Mouse (Mus musculus) c-Kit-negative CD71-positive TER-119-positive erythroid progenitor cells, embryonic 14.5 days (primary cell): ENCODE measurements around the gene Rhbdd2.
"Not testable (repeated sequence)": the region's sequence is repeated elsewhere in the genome, so short reads cannot be mapped to it uniquely, and the experiment has no call there.

ENCODE experiments used
- DNase-seq: peaks from one replicate; pipeline ENCODE4 v3.0.0-alpha.2; 2013; ENCODE audit warnings: low read depth, low spot score

The Rhbdd2 gene

DNA sequence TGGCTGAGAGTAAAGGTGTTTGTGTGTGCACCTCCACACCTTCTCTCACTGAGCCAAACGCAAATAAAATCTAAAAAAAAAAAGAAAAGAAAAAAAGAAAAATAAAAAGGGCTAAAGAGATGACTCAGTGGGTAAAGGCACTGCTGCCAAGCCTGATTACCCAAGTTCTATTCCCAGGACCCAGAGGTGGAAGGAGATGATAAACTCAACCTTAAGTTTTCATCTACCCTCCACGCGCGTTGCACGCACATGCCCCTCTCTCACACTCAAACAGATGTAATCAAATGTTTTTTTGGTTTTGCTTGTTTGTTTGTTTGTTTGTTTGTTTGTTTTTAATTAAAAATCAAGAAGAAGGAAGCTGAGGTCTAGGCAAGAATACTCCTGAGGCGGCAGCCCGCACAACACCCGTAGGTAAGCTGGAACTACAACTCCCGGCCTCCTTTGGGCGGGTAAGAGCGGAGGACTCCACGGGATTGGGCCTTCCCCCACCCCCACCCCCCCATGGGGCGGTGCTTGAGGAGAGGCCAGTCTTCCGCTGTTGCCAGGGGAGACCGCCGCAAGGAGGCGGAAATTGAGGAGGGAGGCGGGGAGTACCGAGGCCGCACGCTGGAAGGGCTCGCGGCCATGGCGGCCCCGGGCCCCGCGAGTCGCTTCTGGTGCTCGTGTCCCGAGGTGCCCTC, at the start of gene Rhbdd2:
Gene Rhbdd2, plus strand, starts transcription at position 502 of the 680 bp plus-strand sequence.
- peak; percentile 91 for DNase-seq

DNA sequence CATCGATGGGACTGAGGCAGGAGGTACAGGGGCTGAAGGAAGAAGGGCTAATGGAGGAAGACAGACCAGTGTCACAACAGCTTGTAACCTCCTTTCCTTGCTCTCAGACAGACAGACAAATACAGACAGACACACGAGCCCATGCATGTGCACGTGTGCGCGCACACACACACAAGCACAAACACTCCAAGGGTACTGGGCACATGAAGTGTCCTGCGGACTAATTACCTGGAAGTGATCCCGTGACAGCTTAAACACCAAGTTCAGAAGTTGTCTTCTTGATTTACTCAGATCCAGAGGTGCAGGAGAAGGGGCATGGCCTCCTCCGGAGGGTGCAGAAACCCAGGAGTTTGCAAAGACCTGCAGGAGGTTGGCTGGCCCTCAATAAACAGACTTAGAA, 46.7 kb upstream of the Rhbdd2 start:
- DNase-seq, result no peak

DNA sequence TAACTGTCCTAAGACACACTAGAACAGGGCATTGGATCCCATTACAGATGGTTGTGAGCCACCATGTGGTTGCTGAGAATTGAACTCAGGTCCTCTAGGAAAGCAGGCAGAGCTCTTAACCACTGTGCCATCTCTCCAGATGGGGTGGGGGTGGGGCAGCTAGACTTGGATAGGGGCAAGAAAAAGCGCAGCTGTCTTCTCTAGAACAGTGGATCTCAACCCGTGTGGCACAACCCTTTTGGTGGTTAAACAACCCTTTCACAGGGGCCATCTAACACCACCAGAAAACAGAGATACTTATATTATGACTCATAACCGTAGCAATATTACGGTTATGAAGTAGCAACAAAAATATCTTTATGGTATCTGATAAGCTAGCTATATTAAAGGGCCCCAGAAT, 44.7 kb upstream of the Rhbdd2 start:
- DNase-seq, result no peak

DNA sequence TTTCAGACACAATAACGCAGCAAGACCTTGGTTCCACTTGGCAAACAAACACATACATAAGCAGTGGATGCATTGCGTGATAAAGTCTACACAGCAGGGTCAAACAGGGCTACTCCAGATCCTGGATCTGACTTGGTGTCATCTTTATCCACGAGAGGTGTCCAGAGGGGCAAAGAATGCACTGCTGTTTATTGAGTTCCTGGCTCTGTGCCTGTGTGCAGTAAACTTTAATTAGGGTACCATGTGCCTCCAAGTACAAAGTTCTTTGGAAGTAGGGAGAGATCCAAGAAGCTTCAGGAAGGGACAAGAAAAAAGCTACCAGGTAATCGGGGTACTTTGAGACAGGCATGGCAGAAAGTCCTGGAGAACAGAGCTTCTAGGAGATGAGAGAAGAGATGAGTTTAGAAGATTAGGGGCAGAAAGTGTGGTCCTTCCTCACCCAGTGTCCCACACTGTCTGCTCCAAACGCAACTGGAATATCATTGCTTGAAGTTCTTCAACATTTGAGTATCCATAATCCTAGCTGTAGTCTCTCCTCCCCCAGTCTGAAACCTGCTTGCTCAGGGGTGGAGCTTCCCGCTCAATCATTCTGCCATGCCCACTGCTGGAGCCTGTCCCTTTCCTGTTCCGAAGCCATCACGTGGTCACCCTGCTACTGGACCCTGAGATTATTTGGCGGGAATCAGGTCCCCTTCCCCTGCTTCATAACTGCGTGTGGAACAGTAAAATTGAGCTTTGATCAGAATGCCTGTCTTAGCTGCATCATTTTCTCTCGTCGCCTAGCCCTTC, 42.2 kb upstream of the Rhbdd2 start:
- no peak for DNase-seq

DNA sequence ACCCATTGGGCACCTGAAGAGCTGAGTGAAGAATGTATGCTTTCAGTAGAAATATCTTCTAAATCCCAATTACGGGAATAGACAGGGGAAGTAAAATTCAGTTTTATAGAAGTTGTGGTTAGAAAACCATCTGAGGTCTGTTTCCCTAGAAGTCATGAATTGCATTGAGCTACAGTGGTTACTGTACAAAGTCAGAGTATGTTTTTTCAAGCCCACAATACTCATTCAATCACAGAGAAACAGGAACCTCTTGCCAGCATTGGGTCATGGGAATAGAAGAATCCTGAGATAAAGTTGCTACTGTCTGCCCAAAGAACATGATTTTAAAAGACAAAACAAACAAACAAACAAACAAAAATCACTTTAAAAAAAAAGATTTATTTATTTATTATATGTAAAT, 27.8 kb upstream of the Rhbdd2 start:
- DNase-seq, result not testable (repeated sequence)

DNA sequence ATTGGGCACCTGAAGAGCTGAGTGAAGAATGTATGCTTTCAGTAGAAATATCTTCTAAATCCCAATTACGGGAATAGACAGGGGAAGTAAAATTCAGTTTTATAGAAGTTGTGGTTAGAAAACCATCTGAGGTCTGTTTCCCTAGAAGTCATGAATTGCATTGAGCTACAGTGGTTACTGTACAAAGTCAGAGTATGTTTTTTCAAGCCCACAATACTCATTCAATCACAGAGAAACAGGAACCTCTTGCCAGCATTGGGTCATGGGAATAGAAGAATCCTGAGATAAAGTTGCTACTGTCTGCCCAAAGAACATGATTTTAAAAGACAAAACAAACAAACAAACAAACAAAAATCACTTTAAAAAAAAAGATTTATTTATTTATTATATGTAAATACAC, 25.7 kb upstream of the Rhbdd2 start:
- not testable (repeated sequence) for DNase-seq

DNA sequence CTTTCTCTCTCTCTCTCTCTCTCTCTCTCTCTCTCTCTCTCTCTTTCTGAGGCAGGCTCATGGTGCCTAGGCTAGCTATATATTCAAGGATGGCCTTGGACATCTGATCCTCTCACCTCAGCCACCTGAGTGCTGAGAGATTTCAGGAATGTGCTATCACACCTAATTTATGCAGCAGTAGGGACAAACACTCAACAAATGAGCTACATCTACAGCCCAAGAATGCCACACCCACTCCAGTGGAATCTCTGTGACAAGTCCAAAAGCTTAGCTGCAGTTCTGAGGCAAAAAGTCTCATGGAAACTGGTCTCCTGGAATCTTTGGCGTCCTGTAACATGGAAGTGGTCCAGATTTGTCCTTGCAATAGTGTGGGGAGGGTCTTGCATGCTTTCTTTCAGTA, 24.8 kb upstream of the Rhbdd2 start:
- no peak for DNase-seq

DNA sequence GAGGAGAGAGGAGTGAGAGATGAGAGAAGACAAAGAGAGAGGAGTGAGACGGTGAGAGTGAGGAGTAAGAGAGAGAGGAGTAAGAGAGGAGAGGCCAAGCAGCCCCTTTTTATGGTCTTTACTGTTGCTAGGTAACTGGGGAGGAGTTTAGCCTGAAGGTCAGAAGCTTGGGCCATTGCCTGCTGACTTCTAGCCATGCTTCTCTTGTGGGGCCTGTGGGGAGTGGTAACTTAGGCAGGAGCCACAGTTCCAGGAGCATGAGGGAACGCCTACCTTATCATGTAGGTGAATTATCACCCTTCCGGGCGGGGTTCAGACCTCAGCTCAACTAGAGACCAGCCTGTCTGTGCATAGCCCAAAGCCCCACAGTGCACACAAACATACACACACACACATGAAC, 22.6 kb upstream of the Rhbdd2 start:
- no peak for DNase-seq

DNA sequence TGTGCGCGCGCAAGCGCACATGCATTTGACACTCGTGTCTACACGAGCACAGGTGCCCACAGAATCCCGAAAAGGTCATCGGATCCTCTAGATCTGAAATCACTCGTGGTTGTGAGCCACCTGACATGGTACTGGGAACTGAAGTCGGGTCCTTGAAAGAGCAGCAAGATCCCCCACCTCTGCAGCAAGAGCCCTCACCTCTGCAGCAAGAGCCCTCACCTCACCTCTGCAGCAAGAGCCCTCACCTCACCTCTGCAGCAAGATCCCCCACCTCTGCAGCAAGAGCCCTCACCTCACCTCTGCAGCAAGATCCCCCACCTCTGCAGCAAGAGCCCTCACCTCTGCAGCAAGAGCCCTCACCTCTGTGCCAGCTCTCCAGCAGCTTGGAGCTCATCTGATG, 12.7 kb upstream of the Rhbdd2 start:
- DNase-seq, result not testable (repeated sequence)

DNA sequence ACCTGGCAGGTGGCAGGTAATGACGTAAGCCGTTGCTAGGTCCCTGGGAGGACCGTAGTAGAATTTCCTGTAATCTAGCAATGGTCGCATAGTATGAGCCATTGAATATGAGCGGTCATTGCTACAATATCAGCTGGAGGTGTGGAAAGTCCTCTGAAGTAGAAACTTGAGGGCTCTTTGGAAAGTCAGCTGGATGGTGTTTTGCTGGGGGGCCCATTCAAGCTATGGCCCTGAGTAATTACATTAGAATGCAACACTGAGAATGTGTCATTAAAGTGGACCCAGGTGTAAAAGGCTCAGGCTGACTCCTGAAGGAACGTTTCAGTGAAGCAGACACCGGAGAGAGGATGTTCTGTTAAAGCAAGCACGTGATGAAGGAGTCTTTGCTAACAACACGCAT, 11.9 kb upstream of the Rhbdd2 start:
- no peak for DNase-seq

DNA sequence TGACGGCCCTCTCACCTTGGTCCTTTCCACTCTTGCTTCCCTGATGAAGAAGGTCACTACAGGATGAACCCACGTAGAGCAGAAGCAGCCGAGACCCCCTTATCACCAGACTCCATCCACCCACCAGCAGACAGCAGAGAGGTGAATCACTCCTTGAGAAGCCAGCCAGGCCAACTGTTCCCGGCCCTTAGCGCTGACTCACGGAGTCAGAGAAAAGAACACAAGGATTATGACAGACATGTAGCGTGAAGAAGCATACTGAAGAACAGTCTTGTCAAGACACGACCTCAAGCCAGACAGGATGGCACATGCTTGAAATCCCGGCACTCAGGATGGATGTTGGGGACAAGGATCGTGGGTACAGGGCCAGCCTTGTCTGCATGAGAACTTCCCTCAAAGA, 10.7 kb upstream of the Rhbdd2 start:
- DNase-seq, result no peak

DNA sequence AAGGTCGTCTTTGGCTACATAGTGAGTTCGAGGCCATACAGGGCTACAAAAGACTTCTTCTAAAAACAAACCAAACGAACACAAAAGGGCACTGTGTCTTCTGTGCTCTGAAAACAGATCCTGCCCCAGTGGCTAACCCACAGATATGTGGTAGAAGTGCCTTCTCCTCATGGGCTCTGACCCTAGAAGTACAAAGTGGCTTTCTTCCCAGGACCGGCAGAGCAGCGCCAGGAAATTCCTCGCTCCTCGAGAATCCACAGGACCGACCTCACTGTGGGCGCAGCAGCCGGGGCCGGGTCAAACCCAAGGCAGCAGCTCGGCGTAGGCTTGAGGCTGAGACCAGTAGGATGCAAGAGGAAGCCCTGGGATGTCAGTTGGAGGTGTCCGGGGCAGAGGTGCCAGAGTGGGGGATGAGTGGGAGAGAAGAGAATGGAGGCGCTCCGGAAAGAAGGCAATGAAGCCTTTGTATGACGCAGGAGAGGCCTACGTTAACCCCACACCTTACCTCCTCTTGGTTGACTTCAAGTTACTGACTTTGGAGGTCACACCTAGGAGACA, 9.3 kb upstream of the Rhbdd2 start:
- DNase-seq, result no peak

DNA sequence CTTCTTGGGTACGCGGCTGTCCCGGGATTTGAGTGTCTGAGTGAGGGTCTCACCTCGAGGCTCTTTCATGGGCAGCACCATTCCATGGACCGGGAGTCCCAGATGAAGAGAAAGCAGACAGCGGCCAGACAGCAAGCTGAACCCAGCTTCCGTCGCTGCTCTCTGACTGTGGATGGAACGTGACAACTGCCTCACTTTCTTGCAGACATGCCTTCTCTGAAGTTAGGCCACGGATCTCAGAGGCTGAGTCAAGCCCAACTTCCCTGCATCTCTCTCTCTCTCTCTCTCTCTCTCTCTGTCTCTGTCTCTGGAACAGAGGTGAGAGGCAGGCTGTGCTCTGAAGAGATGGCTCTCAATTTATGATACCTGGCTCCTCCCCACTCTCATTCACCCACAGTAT, 3.5 kb upstream of the Rhbdd2 start:
- DNase-seq, result no peak

DNA sequence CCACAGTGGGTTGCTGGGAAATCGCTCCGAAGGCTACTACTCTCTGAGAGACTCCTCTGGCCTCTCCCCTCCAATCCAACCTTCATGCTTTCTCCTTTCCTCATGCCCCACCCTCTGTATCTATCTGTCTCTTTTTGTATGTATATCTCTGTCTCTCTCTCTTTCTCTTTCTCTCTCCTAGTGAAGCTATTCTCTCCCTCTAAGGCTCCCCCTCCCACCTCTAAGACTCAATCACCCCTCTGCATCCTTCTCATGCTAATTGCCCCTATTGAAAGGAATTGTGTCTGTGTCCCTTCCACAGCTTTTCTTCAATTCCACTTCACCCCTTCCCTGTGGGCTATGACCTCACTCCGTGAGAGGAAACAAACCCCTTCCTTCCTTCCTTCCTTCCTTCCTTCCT, 3.0 kb upstream of the Rhbdd2 start:
- no peak for DNase-seq

DNA sequence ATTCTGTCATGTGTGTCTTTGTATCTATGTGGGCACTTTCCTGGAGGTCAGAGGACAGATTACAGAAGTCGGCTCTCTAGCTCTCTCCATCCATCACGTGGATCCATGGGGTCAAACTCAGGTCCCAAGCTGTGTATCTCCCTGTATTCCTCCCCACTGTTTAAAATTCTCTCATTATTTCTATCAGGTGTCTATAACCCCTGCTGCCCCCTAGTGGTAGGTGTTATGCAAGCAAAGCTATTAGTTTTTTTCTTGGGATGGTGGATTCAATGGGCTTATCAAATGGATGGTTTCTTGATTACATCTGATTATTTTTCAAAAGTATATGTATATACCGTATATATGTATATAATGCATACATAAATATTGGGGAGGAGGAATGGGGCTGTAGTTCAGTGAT, 1.8 kb upstream of the Rhbdd2 start:
- DNase-seq, result peak; percentile 56

DNA sequence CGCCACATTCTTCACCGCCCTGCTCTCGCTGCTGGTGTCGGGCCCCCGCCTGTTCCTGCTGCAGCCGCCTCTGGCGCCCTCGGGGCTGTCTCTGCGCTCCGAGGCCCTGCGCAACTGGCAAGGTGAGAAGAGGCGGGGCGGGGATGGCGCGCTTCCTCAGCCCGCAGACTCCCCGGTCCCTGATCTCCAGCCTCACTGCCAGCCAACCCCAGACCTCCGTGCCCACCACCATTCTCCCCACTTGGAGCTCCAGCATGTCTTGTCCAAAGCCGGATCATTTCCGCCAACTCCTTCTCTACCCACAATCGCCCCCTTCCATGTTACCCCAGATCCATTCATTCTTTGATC, 353 bp downstream of the Rhbdd2 start:
- DNase-seq, result no peak

DNA sequence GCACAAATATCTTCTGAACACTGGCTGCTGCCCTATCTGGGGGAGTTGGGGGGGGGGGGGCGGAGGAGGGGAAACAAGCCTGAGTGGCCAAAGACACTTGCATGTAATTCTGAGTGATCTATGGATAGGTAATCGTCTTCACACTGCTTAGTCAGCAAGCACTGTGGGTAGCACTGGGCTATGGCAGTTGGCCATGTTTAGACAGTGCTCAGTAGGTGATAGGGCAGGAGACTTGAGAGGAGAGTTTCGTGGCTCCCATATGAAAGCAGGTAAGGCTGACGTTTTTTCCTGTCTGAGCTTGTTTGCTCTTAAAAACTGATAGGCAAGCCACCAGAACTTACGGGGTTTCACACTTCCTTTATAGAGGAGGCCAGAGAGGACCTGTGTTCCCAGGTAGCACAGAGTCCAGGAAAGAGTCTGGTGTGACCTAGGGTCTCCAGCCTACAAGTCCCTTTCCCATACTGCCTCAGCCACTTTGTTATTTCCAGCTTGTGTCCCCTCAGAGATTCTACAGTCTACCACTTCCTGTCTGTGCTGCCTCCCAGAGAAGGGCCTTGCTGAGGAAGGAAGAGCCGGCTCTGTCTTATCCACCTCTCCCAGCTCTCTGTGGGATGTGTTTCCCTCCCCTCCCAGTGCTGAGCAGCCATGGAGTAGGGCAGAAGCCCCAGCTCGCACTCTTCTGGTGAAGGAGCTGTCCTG, 7.5 kb downstream of the Rhbdd2 start:
- DNase-seq, result no peak

DNA sequence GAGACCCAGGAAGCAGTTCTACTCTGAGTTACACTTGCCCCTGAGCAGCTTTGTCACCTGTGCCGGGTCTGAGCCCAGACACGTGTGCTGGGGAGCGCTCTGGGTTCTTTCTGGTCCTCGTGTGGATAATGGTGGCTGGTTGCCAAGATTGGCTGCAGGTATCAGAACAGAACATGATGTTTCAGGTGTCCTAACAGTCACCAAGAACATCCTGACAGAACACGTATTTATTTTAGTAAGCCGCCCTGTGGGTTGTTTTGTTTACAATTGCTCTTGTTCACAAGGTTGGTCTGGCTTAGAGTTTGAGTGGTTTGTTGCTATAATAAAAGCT, 8.0 kb downstream of the Rhbdd2 start:
- no peak for DNase-seq

DNA sequence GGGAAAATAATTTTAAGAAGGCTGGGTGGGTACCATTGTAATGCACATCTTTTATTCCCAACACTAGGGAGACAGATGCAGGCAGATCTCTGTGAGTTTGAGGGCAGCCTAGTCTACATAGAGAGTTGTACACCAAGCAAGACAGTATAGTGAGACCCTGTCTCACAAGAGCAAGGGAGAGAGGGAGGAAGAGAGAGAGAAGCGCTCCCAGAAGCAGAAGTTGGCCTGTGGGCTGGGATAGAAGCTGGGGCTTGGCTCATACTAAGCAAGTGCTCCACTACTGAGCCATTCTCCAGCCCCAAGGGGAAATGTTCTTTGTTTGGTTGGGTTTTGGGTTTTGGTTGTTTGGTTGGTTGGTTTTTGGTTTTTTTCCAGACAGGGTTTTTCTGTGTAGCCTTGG, 8.6 kb downstream of the Rhbdd2 start:
- no peak for DNase-seq

DNA sequence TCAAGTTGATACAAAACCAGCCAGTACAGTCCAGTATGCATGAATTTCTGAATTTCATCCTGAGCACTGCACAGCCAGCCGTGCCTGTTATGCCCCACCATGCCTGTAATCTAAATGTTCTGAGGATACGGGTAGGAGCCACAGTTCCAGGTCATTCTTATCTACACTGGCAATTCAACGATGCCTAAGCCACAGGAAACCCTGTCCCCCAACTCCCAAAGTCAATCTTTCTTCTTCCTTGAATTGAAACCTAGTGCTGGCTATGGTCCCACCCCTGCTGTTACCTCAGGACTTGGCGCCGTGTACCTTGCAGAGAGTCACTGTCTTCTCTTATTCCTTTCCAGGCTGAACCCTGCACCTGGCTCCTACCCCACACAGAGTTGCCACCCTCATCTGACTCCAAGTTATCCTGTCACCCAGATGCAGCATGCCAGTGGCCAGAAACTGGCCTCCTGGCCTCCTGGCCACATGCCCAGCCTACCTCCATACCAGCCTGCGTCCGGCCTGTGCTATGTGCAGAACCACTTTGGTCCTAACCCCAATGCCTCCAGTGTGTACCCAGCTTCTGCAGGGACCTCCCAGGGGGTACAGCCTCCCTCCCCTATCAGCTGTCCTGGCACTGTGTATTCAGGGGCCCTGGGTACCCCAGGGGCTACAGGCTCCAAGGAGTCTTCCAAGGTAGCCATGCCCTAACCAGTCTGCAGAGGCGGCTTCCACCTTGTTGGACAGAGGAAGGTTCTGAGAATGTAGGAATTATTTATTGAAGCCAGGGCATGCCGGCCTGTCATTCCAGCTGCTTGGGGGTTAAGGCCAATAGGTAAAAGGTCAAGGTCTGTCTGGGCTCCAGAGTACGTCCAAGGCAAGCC, 10.5 kb downstream of the Rhbdd2 start:
- DNase-seq, result no peak

DNA sequence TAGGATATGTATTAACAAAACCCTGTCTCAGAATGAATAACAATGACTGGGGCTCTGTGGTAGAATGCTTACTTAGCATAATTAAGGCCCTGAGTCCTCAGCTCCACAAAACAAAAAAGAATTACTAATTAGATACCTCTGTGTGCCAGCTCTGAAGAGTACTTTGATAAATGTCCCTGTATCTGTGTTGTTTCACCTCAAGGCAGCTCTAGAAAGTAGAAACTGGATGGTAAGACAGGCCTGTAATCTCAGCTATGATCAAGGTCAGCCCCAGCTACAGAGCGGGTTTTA, 11.1 kb downstream of the Rhbdd2 start:
- DNase-seq, result no peak

DNA sequence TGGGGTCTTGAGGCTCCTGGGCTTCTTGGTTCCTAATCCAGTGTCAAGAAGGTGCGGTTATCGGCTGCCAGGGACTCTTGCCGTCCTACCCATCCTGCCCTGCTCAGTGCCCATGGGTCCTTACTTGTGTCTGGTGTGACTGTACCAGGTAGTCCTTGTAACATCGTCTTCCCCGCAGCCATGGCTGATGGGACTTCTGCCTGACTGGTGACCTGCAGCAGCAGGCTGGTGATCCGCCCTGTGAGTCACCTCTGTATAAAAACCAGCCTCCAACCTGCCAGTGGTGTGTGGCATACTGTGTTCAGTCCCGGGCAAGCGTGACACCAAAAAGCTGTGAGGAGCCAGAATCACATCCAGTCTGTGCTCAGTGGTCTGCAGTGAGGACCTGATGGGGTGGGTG, 11.5 kb downstream of the Rhbdd2 start:
- no peak for DNase-seq
